Mouse (Mus musculus): ENCODE data around the gene Olfr1271.
"Not testable (repeated sequence)": the region's sequence is repeated elsewhere in the genome, so short reads cannot be mapped to it uniquely, and the experiment has no call there.

Gene Olfr1271

DNA sequence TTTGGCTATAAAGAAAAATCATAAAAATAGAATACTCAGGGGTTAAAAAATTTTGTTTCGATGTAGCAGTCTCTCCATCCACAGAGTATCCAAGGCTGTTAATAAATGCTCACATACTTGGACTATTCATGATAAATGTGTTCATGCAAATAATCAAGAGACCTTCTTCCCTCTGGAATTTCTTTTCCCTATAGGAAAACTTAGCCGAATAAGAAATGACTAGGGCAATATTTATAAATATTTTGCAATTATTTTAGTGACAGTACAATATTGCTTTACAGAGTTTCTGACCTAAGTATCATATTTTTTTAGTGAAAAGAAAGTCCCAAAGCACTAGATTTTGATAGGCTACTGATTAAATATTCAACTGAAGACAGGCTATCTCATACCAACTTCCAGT, at the start of gene Olfr1271:
TSS of gene Olfr1271 (minus strand) at position 101 of the 400 bp plus-strand sequence.
- no peak for DNase-seq (ENCODE audit: low spot score)

DNA sequence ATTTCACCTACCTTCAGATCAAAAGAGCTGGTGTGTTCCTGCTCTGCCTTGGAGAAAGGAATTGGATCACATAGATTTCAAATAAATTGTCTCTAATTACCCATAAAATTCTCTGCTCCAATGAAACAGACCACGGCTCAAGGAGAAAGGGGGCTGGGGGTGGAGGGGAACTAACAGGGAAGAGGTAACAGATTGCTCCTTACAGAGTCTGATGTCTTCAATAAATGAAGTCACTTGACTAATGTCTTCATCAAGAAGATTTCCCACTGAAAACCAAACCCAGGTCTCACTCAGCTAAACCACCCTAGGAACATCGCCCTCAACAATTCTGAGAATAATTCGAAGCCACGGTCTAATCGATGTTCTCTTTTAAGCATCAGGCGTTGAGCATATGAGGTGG, 21.9 kb upstream of the Olfr1271 start, which contains the start of gene Olfr1272:
TSS of gene Olfr1272 (minus strand) at position 101 of the 400 bp plus-strand sequence.
- no peak for DNase-seq (ENCODE audit: low spot score)

- no peak for DNase-seq (ENCODE audit: low spot score)
Measured at GRCm38 (mm10) chr2:90257492-90257891, 13.3 kb downstream of the Olfr1271 start, which contains the start of gene Olfr142. TSS of gene Olfr142 (minus strand) at chr2:90257592.

DNA sequence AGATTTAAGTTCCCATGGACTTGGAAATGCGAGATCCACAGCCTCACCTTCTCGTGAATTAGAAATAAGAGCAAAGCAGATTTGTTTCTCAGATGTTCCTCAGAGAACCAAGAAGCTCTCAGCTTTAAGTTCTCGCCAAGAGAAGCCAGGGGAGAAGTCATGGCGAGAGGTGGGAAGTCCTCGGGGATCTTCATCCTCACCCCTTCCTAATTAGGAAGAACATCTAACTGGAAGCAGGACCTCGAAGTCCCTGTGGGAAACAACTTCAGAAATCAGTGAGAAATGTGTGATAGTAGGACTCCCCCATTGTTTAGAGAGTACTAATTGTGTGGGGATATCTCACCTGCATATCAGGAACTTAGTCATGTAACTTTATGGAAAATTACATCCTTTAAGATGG, 46.4 kb downstream of the Olfr1271 start, which contains the start of gene Olfr1506:
TSS of gene Olfr1506 (minus strand) at position 101 of the 400 bp plus-strand sequence.
- not testable (repeated sequence) for DNase-seq (ENCODE audit: low spot score)
